Mouse (Mus musculus) stomach, postnatal 0 days (tissue): ENCODE data around the gene Rcbtb1.

Experiments used
- CTCF ChIP-seq: IDR thresholded peaks from 2 replicates; pipeline ENCODE4 v1.5.1; 2016; ENCODE audit warnings: antibody characterized with exemption, low read depth, mild to moderate bottlenecking, moderate library complexity
- EP300 ChIP-seq: optimal IDR thresholded peaks from 2 replicates; pipeline ENCODE3; 2016; ENCODE audit warnings: antibody characterized with exemption

DNA sequence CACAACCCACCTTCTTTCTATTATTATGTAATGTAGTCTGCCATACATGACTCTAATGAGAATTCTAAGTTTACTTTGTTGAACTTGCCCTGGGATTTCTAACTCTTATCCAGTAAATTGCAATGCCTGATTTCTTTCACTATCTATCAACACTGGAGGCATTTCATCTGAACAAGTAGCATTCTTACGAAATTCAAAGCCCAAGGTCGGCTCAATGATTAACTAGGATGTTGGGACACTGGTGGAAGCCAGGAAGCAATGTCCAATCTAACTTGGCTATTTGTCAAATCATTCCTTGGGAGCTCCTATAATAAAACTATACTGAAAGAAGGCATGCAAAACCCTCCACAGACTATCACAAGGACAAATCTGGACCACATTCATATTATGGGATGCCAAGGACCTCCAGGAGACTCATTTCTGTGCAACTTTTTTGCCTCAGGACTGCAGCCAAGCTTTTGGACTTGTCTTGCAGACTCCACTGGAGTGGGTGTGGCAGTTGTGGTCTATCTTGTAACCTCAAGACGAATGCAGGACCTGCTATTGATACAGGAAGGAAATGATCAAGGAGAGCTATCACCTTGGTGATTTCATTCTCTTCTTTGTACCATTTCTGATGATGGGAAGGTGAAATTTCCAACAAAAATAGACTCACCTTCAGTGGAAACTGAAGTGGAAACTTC is 43.9 kb upstream of the Rcbtb1 start:
- no peak for TF ChIP-seq CTCF
- no peak for TF ChIP-seq EP300
